Mouse (Mus musculus) splenic B cell, adult 2 months (primary cell): ENCODE data around the gene Plcg1.

Experiments used
- DNase-seq: peaks from one replicate; pipeline ENCODE4 v3.0.0-alpha.2; 2011; ENCODE audit warnings: low read depth, low spot score
- H3K27me3 ChIP-seq: 2 replicates; pipeline ENCODE4 v1.6.1; 2012; ENCODE audit warnings: mild to moderate bottlenecking, low read length, moderate library complexity, mixed read lengths; ENCODE audit not compliant: control insufficient read depth, poor library complexity, insufficient read depth, severe bottlenecking
- H3K36me3 ChIP-seq: 2 replicates; pipeline ENCODE4 v1.6.1; 2012; ENCODE audit warnings: mild to moderate bottlenecking, low read length, moderate library complexity, mixed read lengths; ENCODE audit not compliant: control insufficient read depth, poor library complexity, insufficient read depth, severe bottlenecking

Gene Plcg1

DNA sequence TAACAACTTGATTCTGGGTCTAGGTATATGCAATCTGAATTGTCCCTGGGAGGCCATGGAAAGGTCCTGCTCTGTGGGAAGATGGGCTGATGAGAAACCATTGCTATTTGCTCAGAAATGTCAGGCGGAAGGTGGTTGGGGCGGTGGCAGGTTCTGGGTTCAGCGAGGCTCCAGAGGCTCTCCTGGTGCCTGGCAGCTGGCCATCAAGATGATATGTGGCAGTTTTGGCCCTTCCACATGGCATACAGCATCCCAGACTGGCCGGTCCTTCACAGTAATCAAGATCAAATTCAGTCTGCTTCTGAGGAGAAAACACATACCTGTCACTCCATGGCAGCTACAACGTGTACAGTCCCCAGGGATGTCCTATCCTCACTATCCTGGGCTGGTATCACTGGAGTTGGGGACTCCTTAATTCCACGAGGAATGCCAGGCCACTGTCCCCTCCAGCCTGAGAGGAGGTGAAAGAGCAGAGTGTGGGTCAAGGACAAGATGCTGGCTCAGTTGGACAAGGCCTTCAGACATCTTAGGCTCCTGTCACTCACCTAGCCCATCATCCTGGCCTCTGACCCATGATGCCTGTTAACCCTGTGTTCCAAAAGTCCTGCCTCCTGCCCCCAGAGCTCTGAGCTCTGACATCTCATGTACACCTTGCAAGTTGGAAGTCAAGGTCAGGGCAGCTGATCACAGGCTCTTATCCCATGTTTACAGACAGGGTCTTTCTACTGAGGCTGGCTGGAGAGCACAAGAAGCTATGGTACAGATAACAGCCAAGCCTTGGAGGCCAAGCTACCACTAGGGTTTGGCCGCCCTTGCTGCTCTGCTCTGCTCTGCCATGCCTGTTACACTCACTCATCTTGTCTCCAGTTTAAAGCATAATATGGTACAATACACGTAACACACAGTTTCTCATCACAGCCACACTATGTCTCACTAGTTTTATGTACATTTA is 40.5 kb downstream of the Plcg1 start:
- no peak for DNase-seq
- Histone ChIP-seq H3K27me3 (no peaks in the 10 kb centered on the region; the same call in 1 of the 2 replicates), H3K36me3 (no peaks in the 10 kb centered on the region)

DNA sequence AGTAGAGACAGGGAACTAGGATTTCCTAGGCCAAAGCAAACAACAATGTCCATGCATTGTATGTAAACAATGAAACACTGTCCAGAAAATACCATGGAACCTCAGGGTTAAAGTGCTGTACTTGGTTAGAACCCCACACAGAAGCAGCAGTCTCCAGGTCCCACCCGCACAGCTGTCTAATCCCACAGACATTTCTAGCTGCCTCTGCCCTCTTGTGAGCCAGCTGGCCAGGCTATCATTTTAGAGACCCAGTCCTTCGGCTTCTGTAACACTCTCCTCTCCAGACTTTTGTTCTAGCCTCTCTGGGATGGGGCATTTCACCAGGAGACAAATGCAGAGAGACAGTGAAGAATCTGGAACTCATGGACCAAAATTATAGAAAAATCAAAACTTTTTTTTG is 46.9 kb downstream of the Plcg1 start:
- Histone ChIP-seq H3K27me3 (no peaks in the 10 kb centered on the region), H3K36me3 (0 out of 2 replicates have a peak, but pooled peaks cover 2% of the 10 kb centered on the region)
- no peak for DNase-seq

DNA sequence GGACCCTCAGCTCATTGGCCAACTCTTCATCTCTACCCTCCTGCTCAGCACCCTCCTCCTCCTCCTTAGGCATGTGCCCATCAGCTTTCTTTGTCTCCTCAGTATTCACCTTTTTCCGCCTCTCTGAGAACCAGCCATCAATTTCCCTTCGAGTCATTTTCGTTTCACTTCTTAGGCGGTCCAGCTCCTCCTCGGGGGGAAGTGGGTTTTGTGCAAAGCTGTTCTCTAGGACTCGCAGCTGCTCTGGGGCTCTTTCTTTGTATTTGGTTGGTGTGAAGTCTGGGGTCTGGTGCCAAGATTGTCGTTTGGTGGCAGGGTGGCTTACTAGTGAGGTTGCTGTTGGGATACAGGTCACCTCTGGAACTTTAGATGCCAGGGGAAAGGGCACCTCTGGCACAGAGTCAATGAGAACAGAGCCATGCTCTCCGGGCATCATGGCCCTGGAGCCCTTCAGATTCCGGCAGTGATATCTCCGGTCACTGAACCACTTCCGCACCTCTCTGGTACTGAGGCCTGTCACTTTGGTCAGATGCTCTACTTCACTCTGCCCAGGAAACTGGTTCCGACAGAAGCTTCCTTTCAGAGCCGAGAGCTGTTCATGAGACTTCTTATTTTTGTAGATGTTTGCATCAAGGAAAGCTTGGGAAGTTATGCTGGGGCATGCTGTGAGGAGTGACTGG is 49.2 kb downstream of the Plcg1 start:
- DNase-seq: no peak
- Histone ChIP-seq H3K36me3 (0 out of 2 replicates have a peak, but pooled peaks cover 2% of the 10 kb centered on the region), H3K27me3 (no peaks in the 10 kb centered on the region)

DNA sequence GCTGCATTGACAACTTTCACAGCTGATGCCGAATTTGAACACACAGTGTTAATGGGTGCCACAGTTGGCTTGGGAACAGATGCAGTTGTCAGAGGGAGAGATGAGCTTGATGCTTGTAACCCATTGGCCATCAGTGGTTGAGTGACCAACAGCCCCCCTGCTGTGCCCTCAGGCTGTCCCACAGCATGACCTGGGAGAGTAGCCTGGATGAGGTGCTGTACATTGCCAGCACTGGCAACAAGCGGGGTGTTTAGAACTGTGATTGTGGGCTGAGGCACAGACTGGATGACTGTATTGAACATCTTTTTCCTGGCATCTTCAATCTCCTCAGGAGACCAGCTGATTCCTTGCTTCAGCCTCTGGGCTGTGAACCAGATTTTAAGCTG is 49.7 kb downstream of the Plcg1 start:
- no peaks in the 10 kb centered on the region for H3K27me3 ChIP-seq
- 0 out of 2 replicates have a peak, but pooled peaks cover 2% of the 10 kb centered on the region for H3K36me3 ChIP-seq
- DNase-seq: no peak

DNA sequence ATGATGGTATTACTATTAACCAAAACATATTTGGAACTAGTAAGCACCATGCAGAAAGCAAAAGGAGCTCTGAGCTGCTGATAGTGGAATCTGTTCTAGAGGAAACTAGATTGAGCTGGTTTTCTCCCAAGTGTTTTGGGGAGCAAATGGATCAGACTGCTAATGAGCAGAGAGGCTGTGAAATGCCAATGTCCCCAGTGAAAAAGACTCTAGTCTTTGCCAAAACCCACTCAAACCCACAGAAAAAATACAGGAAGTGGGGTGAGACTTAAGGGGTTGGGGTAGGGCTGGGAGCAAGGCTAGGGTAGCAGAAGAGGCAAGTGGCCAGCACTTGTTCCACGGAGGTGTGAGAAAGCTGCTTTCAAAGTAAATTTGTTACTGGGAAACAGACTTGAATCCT is 55.2 kb downstream of the Plcg1 start:
- DNase-seq: no peak
- no peaks in the 10 kb centered on the region for H3K27me3 ChIP-seq
- no peaks in the 10 kb centered on the region for H3K36me3 ChIP-seq

DNA sequence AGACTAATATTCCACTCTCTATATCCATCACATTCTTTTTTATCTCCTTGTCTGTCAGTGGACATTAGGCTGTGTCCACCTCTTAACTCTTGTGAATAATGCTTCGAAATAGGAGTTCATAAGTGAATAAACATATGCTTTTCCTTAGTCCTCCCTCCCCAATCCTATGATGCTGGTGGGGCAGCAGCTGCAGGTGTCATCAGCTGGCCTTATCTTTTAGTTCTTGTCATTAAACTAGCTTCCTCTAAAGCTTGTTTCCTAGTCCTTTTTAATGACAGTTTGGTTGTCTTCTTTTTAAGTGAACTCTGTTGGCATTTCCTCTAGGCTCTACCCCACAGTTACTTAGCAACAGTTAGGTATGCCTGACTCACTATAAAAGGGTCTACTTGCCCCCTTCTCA is 57.9 kb downstream of the Plcg1 start:
- DNase-seq: no peak
- Histone ChIP-seq H3K36me3 (no peaks in the 10 kb centered on the region), H3K27me3 (no peaks in the 10 kb centered on the region)

DNA sequence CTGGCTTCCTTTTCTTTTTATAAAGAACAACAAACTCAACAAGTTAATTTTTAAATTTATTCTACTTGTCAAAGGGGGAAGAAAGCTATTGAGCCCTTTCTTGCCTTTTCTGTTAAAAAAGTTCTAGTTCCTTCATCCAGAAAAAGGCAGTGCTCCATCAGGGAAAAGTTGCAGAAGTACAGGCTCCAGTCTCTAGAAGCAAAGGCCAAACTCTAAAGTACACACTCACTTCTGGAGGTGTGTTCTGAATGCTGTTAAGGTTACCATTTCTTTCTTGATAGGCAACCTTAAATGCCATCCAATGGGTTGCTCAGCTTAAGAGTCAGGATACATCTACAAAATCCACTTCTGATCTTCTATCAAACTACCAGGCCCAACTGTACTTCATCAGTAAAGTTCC is 58.6 kb downstream of the Plcg1 start:
- no peaks in the 10 kb centered on the region for H3K36me3 ChIP-seq
- DNase-seq: no peak
- H3K27me3 ChIP-seq: no peaks in the 10 kb centered on the region

DNA sequence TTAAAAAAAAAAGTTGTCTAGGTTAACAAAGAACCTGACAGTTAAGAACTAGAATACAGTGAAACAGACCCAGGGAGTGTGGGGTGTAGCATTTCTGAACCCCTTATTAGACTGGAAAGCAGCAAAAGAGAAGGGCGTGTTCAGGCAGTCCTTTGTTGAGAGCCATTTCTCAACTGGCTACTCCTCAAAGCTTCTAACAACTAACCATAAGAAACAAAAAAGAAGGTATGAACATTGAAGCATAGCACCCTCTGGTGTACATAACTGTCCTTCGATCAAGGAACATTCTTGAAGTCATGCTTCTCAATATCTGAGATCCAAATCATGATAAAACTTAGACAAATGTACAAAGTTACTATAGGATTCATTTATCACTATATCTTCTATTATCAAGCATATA is 62.0 kb downstream of the Plcg1 start:
- no peaks in the 10 kb centered on the region for H3K36me3 ChIP-seq
- DNase-seq: peak; percentile 54
- no peaks in the 10 kb centered on the region for H3K27me3 ChIP-seq

DNA sequence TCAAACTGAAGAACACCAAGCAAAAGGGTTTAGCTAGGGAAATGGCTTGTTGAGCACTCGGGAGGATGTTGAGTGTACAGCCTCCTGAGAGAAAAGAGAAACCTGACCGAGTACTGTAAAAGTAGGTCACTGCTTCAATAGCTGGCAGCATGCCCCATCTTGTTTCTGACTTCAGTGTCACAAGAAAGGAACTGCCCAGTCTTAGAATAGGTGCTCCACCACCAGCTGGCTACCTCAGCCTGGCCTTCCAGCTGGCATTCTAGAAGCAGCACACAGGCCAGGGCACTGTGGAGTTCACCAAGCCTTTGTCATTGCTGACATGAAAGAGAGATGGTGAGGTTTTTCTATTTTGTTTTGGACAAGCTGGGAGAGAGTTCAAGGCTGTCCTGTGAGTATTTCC is 65.9 kb downstream of the Plcg1 start:
- DNase-seq: no peak
- Histone ChIP-seq H3K36me3 (no peaks in the 10 kb centered on the region), H3K27me3 (no peaks in the 10 kb centered on the region)

DNA sequence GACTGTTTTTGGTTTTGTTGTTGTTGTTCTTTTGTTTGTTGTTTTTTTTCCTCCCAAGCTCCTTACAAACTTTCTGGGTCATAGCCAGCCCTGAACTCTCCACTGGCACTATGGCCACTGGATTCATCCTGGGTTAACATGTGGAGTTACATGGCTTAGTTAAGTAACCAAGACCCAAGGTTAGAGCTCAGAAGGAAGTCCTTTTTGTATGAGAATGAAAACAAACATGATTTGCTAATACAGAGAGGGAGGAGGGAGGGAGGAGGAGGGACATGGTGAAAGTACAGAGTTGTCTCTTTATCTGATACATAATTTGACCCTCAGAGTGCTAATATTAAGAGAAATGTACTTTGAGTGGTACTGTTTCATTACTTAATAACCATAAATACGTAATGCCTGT is 67.1 kb downstream of the Plcg1 start:
- H3K27me3 ChIP-seq: no peaks in the 10 kb centered on the region
- DNase-seq: no peak
- H3K36me3 ChIP-seq: no peaks in the 10 kb centered on the region

DNA sequence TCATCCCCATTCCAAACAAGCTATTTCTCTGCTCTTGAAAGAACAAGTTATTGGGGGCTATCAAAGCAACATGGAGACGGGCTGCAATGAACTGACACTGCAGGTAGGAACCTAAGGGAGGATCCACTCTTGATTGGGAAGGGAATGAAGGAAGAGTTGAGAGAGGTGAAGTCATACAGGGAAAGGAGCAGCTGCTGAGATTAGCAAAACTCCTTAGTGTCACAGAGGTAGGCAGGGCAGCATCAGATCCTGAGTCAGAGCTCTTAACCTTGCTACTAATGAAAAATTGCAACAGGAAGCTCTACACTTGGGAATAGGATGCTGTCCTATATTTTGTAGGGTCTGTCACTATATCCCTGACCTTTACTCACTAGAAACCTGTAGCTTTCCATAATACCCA is 69.9 kb downstream of the Plcg1 start:
- no peaks in the 10 kb centered on the region for H3K27me3 ChIP-seq
- no peak for DNase-seq
- no peaks in the 10 kb centered on the region for H3K36me3 ChIP-seq

DNA sequence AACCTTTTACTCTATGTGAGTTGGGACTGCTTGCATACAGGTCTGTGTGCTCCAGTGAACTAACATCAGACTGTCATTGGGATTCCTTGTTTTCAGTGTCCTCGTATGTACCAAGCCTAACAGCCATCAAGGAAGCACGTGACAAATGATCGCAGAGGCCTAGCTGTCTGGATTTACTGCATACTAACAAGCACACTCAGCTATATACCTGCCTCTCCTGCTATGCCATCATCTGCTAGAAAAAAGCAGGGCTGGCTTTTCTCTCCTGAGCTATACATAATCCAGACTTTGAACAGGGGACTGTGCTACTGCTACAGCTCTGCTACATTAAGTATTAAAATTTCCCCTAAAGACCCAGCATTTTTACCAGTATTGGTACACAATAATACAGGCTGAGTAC is 71.2 kb downstream of the Plcg1 start:
- no peak for DNase-seq
- Histone ChIP-seq H3K36me3 (no peaks in the 10 kb centered on the region), H3K27me3 (no peaks in the 10 kb centered on the region)

DNA sequence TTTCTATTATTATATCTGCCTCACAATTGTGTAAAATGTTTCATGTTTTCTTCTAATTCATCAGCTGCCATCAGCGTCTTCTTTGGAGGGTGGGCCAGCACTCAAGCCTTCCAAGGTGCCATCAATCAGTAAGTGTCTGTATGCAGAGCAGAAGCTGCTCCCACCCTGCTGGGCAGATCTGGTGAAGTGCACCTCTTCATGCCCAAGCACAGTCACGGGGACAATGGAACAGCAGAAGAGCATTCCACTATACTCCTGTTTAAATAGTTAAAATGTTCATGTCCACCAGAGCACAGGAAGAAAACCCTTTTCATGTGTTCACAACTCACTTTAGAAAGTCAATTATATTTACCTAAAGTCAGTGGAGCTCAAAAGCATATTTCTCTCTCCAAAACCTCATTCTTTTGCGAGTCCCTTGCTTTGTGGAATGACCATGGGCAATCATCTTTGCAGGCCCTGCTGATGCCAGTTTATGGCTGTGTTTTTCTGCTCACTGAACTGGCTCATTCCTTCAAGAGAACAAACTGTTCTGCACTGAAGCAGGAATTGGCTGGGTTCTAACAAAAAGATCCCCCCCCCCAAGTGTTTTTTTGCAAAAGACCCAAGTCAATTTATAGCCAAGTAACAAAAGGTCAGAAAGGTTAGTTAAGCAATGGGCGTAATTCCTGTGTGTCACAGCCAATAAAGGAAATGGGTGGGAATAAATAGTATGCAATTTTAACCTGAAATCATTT is 73.9 kb downstream of the Plcg1 start:
- H3K27me3 ChIP-seq: no peaks in the 10 kb centered on the region
- no peak for DNase-seq
- H3K36me3 ChIP-seq: no peaks in the 10 kb centered on the region

DNA sequence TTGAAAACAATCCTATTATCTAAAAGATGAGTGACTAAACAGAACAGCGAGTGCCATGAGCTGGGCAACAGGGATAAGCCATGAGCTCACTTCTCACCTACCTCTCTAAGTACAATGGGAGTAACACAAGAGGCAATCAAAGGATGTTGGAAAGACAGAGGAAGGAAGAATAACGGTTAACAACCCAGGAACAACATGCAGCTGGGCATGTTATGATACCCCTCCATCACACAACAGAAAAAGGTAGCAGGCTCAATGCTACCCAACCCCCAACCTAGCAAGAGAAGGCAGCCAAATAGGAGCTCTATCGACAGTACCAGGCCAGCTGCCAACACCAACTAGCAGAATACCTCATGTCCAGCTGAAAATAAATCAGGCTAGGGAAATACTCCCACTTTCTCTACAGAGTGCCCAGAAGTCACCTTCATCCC is 75.0 kb downstream of the Plcg1 start:
- no peak for DNase-seq
- Histone ChIP-seq H3K36me3 (no peaks in the 10 kb centered on the region), H3K27me3 (no peaks in the 10 kb centered on the region)

DNA sequence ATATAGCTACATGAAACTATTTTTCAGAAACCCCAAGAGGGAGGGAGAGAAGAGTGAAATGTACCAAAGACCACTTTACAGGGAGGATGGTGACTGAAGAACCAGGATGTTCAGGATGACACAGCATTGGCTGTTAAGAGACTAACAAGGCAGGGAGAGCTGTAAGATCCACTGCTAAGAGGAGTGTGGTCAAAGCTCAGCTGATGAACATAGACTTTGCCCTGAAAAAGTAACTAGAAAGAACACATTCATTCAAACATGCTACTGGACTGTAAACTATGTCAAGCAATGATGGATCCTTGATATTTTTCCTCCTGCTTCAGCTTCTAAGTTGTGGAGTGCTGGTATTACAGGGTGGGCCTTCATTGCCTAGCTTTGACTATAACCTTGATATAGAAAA is 79.3 kb downstream of the Plcg1 start:
- no peaks in the 10 kb centered on the region for H3K27me3 ChIP-seq
- no peak for DNase-seq
- no peaks in the 10 kb centered on the region for H3K36me3 ChIP-seq
